Mouse (Mus musculus) liver, postnatal 0 days (tissue): ENCODE measurements around the gene Slc13a3. TPM values are rescaled to one million over a fixed set of nuclear protein-coding genes. Genes with fewer than 3 reads are reported as not detected.

ENCODE experiments used
- ATAC-seq: fragments of 200-750 bp; cut with Nextera tagmentation; 2 replicates; pipeline ENCODE4 v1.8.0; 2017; ENCODE audit warnings: mild to moderate bottlenecking, moderate library complexity
- DNase-seq: peaks from one replicate; pipeline ENCODE4 v3.0.0-alpha.2; 2016
- H3K27ac ChIP-seq: fragments of 300-500 bp; sonication (generic); 2 replicates; pipeline ENCODE4 v1.5.1; 2014; ENCODE audit warnings: antibody characterized with exemption, moderate library complexity, mild to moderate bottlenecking, low read depth
- H3K27me3 ChIP-seq: fragments of 300-500 bp; sonication (generic); 2 replicates; pipeline ENCODE4 v1.6.1; 2014; ENCODE audit warnings: low read length, control low read depth, mixed read lengths; ENCODE audit not compliant: insufficient read depth
- H3K36me3 ChIP-seq: fragments of 300-500 bp; sonication (generic); replicated peaks from 2 replicates; pipeline ENCODE4 v1.6.1; 2014; ENCODE audit warnings: mild to moderate bottlenecking, control low read depth, low read length, moderate library complexity, mixed read lengths; ENCODE audit not compliant: insufficient read depth
- H3K4me1 ChIP-seq: fragments of 300-500 bp; sonication (generic); 2 replicates; pipeline ENCODE4 v1.6.1; 2014; ENCODE audit warnings: antibody characterized with exemption, mild to moderate bottlenecking, control low read depth; ENCODE audit not compliant: insufficient read depth
- H3K4me2 ChIP-seq: fragments of 300-500 bp; sonication (generic); 2 replicates; pipeline ENCODE4 v1.6.1; 2014; ENCODE audit warnings: low read depth, mild to moderate bottlenecking, low read length, moderate library complexity, mixed read lengths
- H3K4me3 ChIP-seq: fragments of 300-500 bp; sonication (generic); 2 replicates; pipeline ENCODE4 v1.5.1; 2014; ENCODE audit warnings: low read depth, low read length
- H3K9ac ChIP-seq: fragments of 300-500 bp; sonication (generic); replicated peaks from 2 replicates; pipeline ENCODE4 v1.6.1; 2014; ENCODE audit warnings: mild to moderate bottlenecking, moderate library complexity
- H3K9me3 ChIP-seq: fragments of 300-500 bp; sonication (generic); 2 replicates; pipeline ENCODE4 v1.6.1; 2016; ENCODE audit warnings: mild to moderate bottlenecking, control low read depth, low read length, mixed read lengths
- CTCF ChIP-seq: sonication (generic); IDR thresholded peaks from 2 replicates; pipeline ENCODE4 v1.5.1; 2016; ENCODE audit warnings: antibody characterized with exemption, low read depth
- EP300 ChIP-seq: IDR thresholded peaks from 2 replicates; pipeline ENCODE4 v1.6.1; 2016; ENCODE audit warnings: antibody characterized with exemption, low read depth, mild to moderate bottlenecking
- WGBS: fragments of 180-500 bp; shearing (Covaris S2); extraction: QIAGEN DNeasy Blood & Tissue Kit; methylation state at CpG from one replicate; pipeline ENCODE4 v1.1.7; 2014; ENCODE audit not compliant: insufficient replicate concordance; 5-methylcytosine and 5-hydroxymethylcytosine counted together
- polyA plus RNA-seq: library from polyadenylated mRNA; unstranded; fragments of >200 nt; fragmentation: Nextera tagmentation; extraction: Ambion mirVana; gene quantifications from 2 replicates; pipeline ENCODE4 v1.2.1, GENCODE M21; 2015

Slc13a3 gene
- polyA plus RNA-seq, 1 experiment from 2014 or later = 49.5 TPM

DNA sequence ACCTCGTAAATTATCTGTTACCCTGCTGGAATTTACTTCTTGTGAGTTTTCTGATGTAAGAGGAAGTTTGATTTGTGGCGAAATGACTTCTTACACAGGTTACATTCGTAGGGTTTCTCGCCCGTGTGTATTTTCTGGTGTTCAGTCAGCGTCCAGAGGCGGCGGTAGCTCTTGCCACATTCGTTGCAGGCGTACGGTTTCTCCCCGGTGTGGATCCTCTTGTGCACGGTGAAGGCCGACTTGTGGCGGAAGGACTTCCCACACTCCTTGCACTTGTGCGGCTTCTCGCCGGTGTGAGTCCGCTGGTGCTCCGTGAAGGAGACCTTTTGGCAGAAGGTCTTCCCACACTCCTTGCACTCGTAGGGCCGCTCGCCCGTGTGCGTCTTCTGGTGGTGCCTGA is 93.0 kb downstream of the Slc13a3 start:
- Histone ChIP-seq H3K27ac (no peak overlapping the region), H3K36me3 (peaks cover 41% of the 10 kb centered on the region)

GRCm38 (mm10) chr2:165376001-165376400 is 97.0 kb downstream of the Slc13a3 start:
- Histone ChIP-seq H3K4me3 (no peak overlapping the region), H3K4me1 (no peaks in the 10 kb centered on the region), H3K36me3 (peaks cover 15% of the 10 kb centered on the region), H3K27ac (no peak overlapping the region), H3K4me2 (no peak overlapping the region), H3K9ac (no peak overlapping the region), H3K27me3 (no peaks in the 10 kb centered on the region), H3K9me3 (peaks cover 9% of the 10 kb centered on the region; the same call in 1 of the 2 replicates)
- DNase-seq (no peak), ATAC-seq (no peak)
- TF ChIP-seq EP300 = no peak
- no peak for TF ChIP-seq CTCF
- WGBS = 54% methylated on average over 4 of the region's 4 CpGs

More for the DNA sequence above, 93.0 kb downstream of the Slc13a3 start:
- Histone ChIP-seq H3K4me1 (no peaks in the 10 kb centered on the region), H3K4me2 (no peak overlapping the region), H3K9ac (no peak overlapping the region), H3K9me3 (peaks cover 9% of the 10 kb centered on the region; the same call in 1 of the 2 replicates), H3K4me3 (no peak overlapping the region), H3K27me3 (no peaks in the 10 kb centered on the region)
- 93% methylated on average over 25 of the region's 25 CpGs for WGBS
- ATAC-seq (no peak), DNase-seq (no peak)
- TF ChIP-seq CTCF (no peak), EP300 (no peak)

GRCm38 (mm10) chr2:165375478-165375877 is 97.6 kb downstream of the Slc13a3 start:
- no peaks in the 10 kb centered on the region for H3K4me1 ChIP-seq
- peaks cover 4% of the 10 kb centered on the region; the same call in 1 of the 2 replicates for H3K9me3 ChIP-seq
- ATAC-seq (no peak), DNase-seq (no peak)
- H3K27ac ChIP-seq = no peak overlapping the region
- H3K4me2 ChIP-seq = no peak overlapping the region
- no peak overlapping the region for H3K4me3 ChIP-seq
- 64% methylated on average over 5 of the region's 5 CpGs for WGBS
- no peak overlapping the region for H3K9ac ChIP-seq
- H3K36me3 ChIP-seq = peaks cover 10% of the 10 kb centered on the region
- H3K27me3 ChIP-seq = no peaks in the 10 kb centered on the region
- TF ChIP-seq CTCF = no peak
- TF ChIP-seq EP300 = no peak

- no peaks in the 10 kb centered on the region for H3K9me3 ChIP-seq
- WGBS = 25% methylated on average over 3 of the region's 3 CpGs
- no peak for ATAC-seq
These were observed 102.0 kb downstream of the Slc13a3 start for GRCm38 (mm10) chr2:165371066-165371465.

DNA sequence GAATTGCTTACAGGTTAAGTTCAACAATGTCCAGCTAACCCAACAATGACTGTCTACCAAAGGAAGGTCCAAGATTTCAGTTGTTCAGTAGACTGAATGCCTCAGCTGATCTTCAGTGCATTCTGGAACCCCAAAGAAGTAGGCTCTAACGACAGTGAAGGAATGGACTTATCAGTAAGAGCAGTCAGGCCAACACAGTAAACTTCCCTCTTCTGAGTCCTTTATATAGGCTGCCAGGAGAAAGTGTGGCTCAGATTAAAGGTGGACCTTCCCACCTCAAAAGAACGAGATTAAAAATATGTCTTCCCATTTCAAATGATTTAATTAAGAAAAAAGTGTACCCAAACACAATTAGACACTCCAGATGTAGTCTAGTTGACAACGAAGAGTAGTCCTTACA is 102.7 kb downstream of the Slc13a3 start:
- Histone ChIP-seq H3K9ac (no peak overlapping the region), H3K36me3 (no peaks in the 10 kb centered on the region), H3K4me2 (no peak overlapping the region), H3K9me3 (no peaks in the 10 kb centered on the region), H3K4me3 (no peak overlapping the region), H3K4me1 (peaks cover 8% of the 10 kb centered on the region), H3K27ac (no peak overlapping the region), H3K27me3 (peaks cover 10% of the 10 kb centered on the region; the same call in 1 of the 2 replicates)
- no peak for DNase-seq
- TF ChIP-seq EP300 (no peak), CTCF (no peak)
- 50% methylated on average over 3 of the region's 3 CpGs for WGBS
- ATAC-seq = no peak

More at GRCm38 (mm10) chr2:165371066-165371465, 102.0 kb downstream of the Slc13a3 start:
- DNase-seq = no peak
- TF ChIP-seq EP300 (no peak), CTCF (no peak)
- Histone ChIP-seq H3K27ac (no peak overlapping the region), H3K36me3 (no peaks in the 10 kb centered on the region), H3K27me3 (peaks cover 10% of the 10 kb centered on the region; the same call in 1 of the 2 replicates), H3K4me2 (no peak overlapping the region), H3K4me1 (peaks cover 8% of the 10 kb centered on the region), H3K9ac (no peak overlapping the region), H3K4me3 (no peak overlapping the region)

DNA sequence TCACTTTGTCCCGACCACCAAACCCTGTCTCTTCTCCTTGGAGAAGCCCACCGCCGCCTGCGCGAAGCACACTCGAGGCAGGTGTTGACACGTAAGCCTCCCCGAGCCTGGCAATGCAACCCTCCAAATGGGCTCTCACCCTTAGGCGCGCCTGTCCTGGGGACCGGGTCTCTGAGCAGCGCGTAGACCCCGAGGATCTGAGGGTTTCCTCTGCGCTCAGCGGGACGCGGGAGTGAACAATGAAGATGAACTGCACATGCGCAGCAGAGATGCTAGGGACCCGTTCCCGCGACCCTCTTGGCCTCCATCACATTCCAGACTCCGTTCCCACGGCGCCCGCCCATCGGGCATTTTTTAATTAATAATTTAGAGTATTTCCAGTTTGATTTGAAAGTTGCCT is 104.5 kb downstream of the Slc13a3 start, which contains the start of gene Zfp663:
Gene Zfp663 (minus strand): TSS at position 234 of the 400 bp plus-strand sequence.
- Histone ChIP-seq H3K27me3 (peaks cover 10% of the 10 kb centered on the region; the same call in 1 of the 2 replicates), H3K4me3 (peak within 1 kb of the TSS; percentile 14; the same call in 1 of the 2 replicates)

More for the DNA sequence above, 104.5 kb downstream of the Slc13a3 start, which contains the start of gene Zfp663:
- ATAC-seq (no peak), DNase-seq (no peak)
- Histone ChIP-seq H3K36me3 (no peaks in the 10 kb centered on the region), H3K9me3 (no peaks in the 10 kb centered on the region), H3K27ac (no peak within 1 kb of the TSS), H3K4me2 (peak within 1 kb of the TSS; percentile 57), H3K9ac (no peak within 1 kb of the TSS), H3K4me1 (peaks cover 8% of the 10 kb centered on the region)
- TF ChIP-seq CTCF = no peak
- no peak for TF ChIP-seq EP300
- WGBS = 6% methylated on average over 27 of the region's 27 CpGs
